Mouse (Mus musculus): ENCODE results near the gene Pwwp2b. TPM values are rescaled to one million over a fixed set of nuclear protein-coding genes. Genes with fewer than 3 reads are reported as not detected.

Gene Pwwp2b
- polyA plus RNA-seq, 1 experiment from 2014 or later: 4.1 TPM

- H3K4me2 ChIP-seq (replicated peaks): no peak overlapping the region
- no peaks in the 10 kb centered on the region; the same call in 1 of the 2 replicates for H3K36me3 ChIP-seq
- H3K27me3 ChIP-seq: no peaks in the 10 kb centered on the region
- H3K4me1 ChIP-seq (replicated peaks): peaks cover under 1% of the 10 kb centered on the region; the same call in 1 of the 2 replicates
- H3K9ac ChIP-seq (replicated peaks): no peak overlapping the region
- no peak overlapping the region for H3K27ac ChIP-seq
- H3K4me3 ChIP-seq (replicated peaks): no peak overlapping the region
- 80% methylated on average over 6 of the region's 6 CpGs for WGBS
- no peaks in the 10 kb centered on the region for H3K9me3 ChIP-seq
- ATAC-seq: no peak
These were observed 19.7 kb upstream of the Pwwp2b start for GRCm38 (mm10) chr7:139228447-139229171.

DNA sequence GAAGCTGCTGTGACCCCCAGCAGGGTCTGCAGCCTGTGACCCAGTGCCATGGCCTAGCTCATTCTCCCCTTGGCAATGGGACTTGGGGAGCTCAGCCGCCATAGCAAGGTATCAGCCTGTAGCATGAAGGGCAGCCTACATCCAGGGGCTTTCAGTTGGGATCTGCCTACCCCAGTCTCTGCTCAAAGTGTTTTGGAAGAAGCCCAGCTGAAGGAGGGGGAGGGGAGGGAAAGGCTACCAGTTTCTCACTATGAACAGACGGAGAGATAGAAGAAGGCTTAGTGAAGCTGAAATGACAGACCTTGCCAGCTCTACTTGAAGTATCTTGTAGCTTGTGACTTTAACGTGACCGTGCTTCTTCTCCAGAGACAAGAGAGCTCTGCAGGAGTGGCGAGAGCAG is 18.4 kb upstream of the Pwwp2b start:
- WGBS: 76% methylated on average over 5 of the region's 5 CpGs
- H3K36me3 ChIP-seq: no peaks in the 10 kb centered on the region; the same call in 1 of the 2 replicates

GRCm38 (mm10) chr7:139230241-139230640 is 18.0 kb upstream of the Pwwp2b start:
- no peak overlapping the region for H3K4me2 ChIP-seq (replicated peaks)

More for the DNA sequence above, 18.4 kb upstream of the Pwwp2b start:
- no peak overlapping the region for H3K4me2 ChIP-seq (replicated peaks)
- ATAC-seq: no peak
- H3K4me1 ChIP-seq (replicated peaks): peaks cover 12% of the 10 kb centered on the region
- H3K4me3 ChIP-seq (replicated peaks): no peak overlapping the region
- H3K9ac ChIP-seq (replicated peaks): no peak overlapping the region
- H3K9me3 ChIP-seq: no peaks in the 10 kb centered on the region
- no peak overlapping the region for H3K27ac ChIP-seq
- H3K27me3 ChIP-seq: no peaks in the 10 kb centered on the region

DNA sequence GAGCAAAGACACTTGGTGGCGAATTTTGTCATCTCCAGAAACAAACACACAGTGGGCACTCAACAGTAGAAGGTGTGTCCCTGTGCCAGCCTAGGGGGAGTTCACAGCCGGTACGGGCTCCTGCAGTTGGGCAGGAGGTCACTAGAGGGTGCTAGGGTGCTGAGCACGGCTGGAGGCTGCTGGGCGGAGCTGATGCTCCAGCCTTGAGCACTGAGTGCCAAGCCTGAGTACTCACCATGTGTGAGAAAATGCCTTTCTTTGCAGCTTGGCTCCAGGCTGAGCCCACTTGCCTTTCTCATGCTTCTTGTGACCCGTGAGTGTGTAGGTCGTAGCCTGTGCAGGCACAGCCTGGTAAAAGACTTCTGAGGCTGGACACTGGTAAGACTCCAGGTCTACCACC is 14.6 kb upstream of the Pwwp2b start:
- H3K36me3 ChIP-seq: no peaks in the 10 kb centered on the region; the same call in 1 of the 2 replicates
- peak; percentile 80 for ATAC-seq
- H3K27ac ChIP-seq: 0 out of 2 replicates have a peak overlapping the region, but pooled peaks have one; percentile 16
- no peak overlapping the region for H3K4me2 ChIP-seq (replicated peaks)
- WGBS: under 1% methylated on average over 7 of the region's 7 CpGs
- no peaks in the 10 kb centered on the region for H3K27me3 ChIP-seq
- H3K4me3 ChIP-seq (replicated peaks): no peak overlapping the region
- no peaks in the 10 kb centered on the region for H3K9me3 ChIP-seq
- peaks cover 16% of the 10 kb centered on the region for H3K4me1 ChIP-seq (replicated peaks)
- H3K9ac ChIP-seq (replicated peaks): no peak overlapping the region

More at GRCm38 (mm10) chr7:139230241-139230640, 18.0 kb upstream of the Pwwp2b start:
- H3K4me3 ChIP-seq (replicated peaks): no peak overlapping the region
- H3K4me1 ChIP-seq (replicated peaks): peaks cover 16% of the 10 kb centered on the region
- no peaks in the 10 kb centered on the region for H3K27me3 ChIP-seq
- 75% methylated on average over 12 of the region's 12 CpGs for WGBS
- no peak overlapping the region for H3K9ac ChIP-seq (replicated peaks)
- H3K9me3 ChIP-seq: no peaks in the 10 kb centered on the region
- H3K27ac ChIP-seq: no peak overlapping the region
- H3K36me3 ChIP-seq: no peaks in the 10 kb centered on the region; the same call in 1 of the 2 replicates
- no peak for ATAC-seq

- Histone ChIP-seq H3K27me3 (no peaks in the 10 kb centered on the region), H3K4me3 (replicated peaks) (no peak overlapping the region), H3K4me2 (replicated peaks) (peak overlapping the region; percentile 27), H3K9ac (replicated peaks) (peak overlapping the region; percentile 49; the same call in 1 of the 2 replicates), H3K4me1 (replicated peaks) (peaks cover 16% of the 10 kb centered on the region), H3K9me3 (no peaks in the 10 kb centered on the region), H3K36me3 (no peaks in the 10 kb centered on the region; the same call in 1 of the 2 replicates), H3K27ac (no peak overlapping the region)
- peak; percentile 69 for ATAC-seq
- 11% methylated on average over 18 of the region's 18 CpGs for WGBS
These were observed 13.7 kb upstream of the Pwwp2b start for GRCm38 (mm10) chr7:139234426-139235188.

GRCm38 (mm10) chr7:139235651-139236358 is 12.5 kb upstream of the Pwwp2b start:
- Histone ChIP-seq H3K4me1 (replicated peaks) (peaks cover 16% of the 10 kb centered on the region), H3K27me3 (no peaks in the 10 kb centered on the region), H3K36me3 (no peaks in the 10 kb centered on the region), H3K9me3 (no peaks in the 10 kb centered on the region), H3K4me3 (replicated peaks) (no peak overlapping the region), H3K4me2 (replicated peaks) (no peak overlapping the region), H3K9ac (replicated peaks) (no peak overlapping the region), H3K27ac (no peak overlapping the region)
- 87% methylated on average over 12 of the region's 12 CpGs for WGBS
- ATAC-seq: no peak

DNA sequence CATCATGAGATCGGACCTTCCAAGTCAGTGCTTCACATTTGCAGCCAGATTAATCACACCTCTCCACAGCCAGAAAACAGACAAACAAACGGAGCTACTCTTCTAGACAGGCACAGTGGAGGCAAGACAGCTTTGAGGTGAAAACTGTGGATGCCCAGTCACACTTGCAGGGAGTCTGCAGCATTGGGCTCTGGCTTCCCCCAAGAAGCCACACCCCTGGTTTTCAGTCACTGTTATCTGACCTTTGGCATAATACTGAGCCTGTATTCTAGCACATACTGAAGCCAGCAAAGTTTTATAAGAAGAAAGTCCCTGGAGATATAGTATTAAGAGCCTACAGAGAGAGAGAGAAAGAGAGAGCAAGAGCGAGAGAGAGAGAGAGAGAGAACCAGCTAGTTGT is 8.8 kb upstream of the Pwwp2b start:
- Histone ChIP-seq H3K36me3 (no peaks in the 10 kb centered on the region), H3K4me1 (replicated peaks) (peaks cover 8% of the 10 kb centered on the region), H3K4me3 (replicated peaks) (no peak overlapping the region), H3K27me3 (no peaks in the 10 kb centered on the region), H3K9me3 (no peaks in the 10 kb centered on the region), H3K27ac (no peak overlapping the region), H3K4me2 (replicated peaks) (no peak overlapping the region), H3K9ac (replicated peaks) (no peak overlapping the region)
- no peak for ATAC-seq
- 80% methylated on average over 3 of the region's 3 CpGs for WGBS

DNA sequence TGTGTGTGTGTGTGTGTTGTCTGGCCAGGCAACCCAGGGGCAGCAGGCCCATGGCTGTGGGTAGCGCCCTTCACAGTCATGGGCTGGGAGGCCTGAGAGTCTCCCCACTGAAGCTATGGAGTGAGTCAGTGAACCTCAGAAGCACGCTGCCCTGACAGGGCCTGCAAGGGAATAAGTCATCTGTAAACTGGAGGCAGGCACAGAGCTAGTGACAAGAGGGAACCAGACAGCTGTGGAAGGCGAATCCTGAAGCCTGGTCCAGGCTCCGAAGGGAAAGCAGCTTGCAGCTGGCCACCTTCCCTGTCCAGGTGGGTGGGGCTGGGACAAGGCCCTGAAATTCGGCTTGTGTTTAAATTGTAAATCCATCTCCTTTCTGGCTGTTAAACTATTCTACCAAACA is 2.2 kb upstream of the Pwwp2b start:
- no peaks in the 10 kb centered on the region for H3K36me3 ChIP-seq
- 78% methylated on average over 5 of the region's 5 CpGs for WGBS
- H3K27me3 ChIP-seq: peaks cover 45% of the 10 kb centered on the region
- peaks cover 29% of the 10 kb centered on the region for H3K4me1 ChIP-seq (replicated peaks)
- no peak for ATAC-seq
- H3K9ac ChIP-seq (replicated peaks): no peak overlapping the region
- H3K4me2 ChIP-seq (replicated peaks): no peak overlapping the region
- H3K27ac ChIP-seq: no peak overlapping the region
- no peaks in the 10 kb centered on the region for H3K9me3 ChIP-seq
- no peak overlapping the region for H3K4me3 ChIP-seq (replicated peaks)

- Histone ChIP-seq H3K4me1 (replicated peaks) (peaks cover 36% of the 10 kb centered on the region), H3K27ac (no peak overlapping the region), H3K9me3 (no peaks in the 10 kb centered on the region), H3K36me3 (no peaks in the 10 kb centered on the region), H3K4me3 (replicated peaks) (peak overlapping the region; percentile 62), H3K27me3 (peaks cover 45% of the 10 kb centered on the region), H3K9ac (replicated peaks) (peak overlapping the region; percentile 80), H3K4me2 (replicated peaks) (peak overlapping the region; percentile 94)
- peak; percentile 60 for ATAC-seq
- 2% methylated on average over 38 of the region's 38 CpGs for whole genome bisulfite sequencing
These were observed 1.1 kb upstream of the Pwwp2b start for GRCm38 (mm10) chr7:139246931-139247880.

DNA sequence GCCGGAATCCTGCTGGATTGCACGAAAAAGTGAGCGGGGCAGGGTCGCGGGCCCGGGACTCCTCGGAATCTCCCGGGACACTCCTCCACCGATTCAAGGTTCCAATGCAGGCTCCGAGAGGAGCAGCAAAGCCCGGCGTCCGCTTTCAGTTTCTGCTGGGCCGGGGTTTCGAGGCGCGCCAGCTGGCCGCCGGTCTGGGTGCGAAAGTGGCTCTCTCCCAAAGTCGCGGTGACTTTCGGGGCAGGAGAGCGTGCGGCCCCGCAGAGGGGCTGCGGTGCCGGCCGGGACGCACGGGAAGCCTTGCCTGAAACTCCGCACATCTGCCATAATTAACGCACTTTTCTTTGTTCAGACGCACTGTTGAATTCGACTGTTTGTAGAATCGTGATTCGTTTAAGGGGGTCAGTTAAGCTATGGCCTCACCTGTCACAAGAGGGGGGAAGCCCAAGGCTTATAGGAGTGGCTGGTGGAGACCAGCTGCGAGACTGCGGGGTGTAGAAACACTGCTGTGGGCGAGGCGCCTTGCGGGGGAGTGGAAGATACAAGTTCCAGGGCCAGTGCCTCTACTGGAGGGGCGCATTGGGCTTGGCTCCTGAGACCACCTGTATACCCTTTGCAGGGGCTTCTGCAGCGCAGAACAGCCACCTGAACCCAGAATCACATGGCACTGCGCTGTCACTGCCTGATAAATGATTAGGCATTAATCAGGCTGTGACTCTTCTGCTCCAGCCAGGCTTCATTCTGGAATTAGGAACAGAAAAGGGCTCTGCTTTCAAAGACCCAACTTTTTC is 528 bp downstream of the Pwwp2b start:
- no peaks in the 10 kb centered on the region for H3K36me3 ChIP-seq
- no peak overlapping the region for H3K27ac ChIP-seq
- no peaks in the 10 kb centered on the region for H3K9me3 ChIP-seq
- H3K27me3 ChIP-seq: peaks cover 45% of the 10 kb centered on the region
- WGBS: 2% methylated on average over 45 of the region's 45 CpGs
- peak overlapping the region; percentile 62 for H3K4me3 ChIP-seq (replicated peaks)
- H3K4me2 ChIP-seq (replicated peaks): peak overlapping the region; percentile 94
- peak overlapping the region; percentile 80 for H3K9ac ChIP-seq (replicated peaks)
- ATAC-seq: peak; percentile 55
- H3K4me1 ChIP-seq (replicated peaks): peaks cover 41% of the 10 kb centered on the region

Data from midbrain, embryonic 13.5 days (tissue).